Mouse (Mus musculus) activated CD4-positive, CD25-positive, alpha-beta regulatory T cell (primary cell): Measurements from ENCODE around the gene Tmem125. TPM values are rescaled to one million over a fixed set of nuclear protein-coding genes. Genes with fewer than 3 reads are reported as not detected.

Source experiments
- polyA plus RNA-seq, 2 experiments: library from polyadenylated mRNA; unstranded; fragments of 100-300 nt; shearing (Covaris generic); gene quantifications; one replicate each; pipeline ENCODE4 v1.2.1; 2017

Gene Tmem125
- under 1 TPM in 1 of 2 experiments, not detected in 1; 0.33 TPM for polyA plus RNA-seq

GRCm38 (mm10) chr4:118543592-118544260, at the start of gene Tmem125:
Gene Tmem125 (minus strand): TSS chr4:118544044.

GRCm38 (mm10) chr4:118526408-118527334, 17.2 kb downstream of the Tmem125 start, which contains the start of gene 2610528J11Rik:
Gene 2610528J11Rik (plus strand): TSS chr4:118526999.

Other genes with a start within 250 kb of the Tmem125 start
- 10 to 100 TPM; 10.9 to 11.1 TPM for gene Szt2, start 134.8 kb downstream of the Tmem125 start, polyA plus RNA-seq
- 100 to 1,000 TPM; 109 to 134 TPM for gene Med8, start 134.7 kb downstream of the Tmem125 start, polyA plus RNA-seq
- 100 to 1,000 TPM; 140 to 166 TPM for gene Elovl1, start 116.0 kb downstream of the Tmem125 start, polyA plus RNA-seq
- gene Cdc20, start 106.7 kb downstream of the Tmem125 start, polyA plus RNA-seq: 10 to 100 TPM; 25.7 to 25.9 TPM
- gene Mpl, start 86.5 kb downstream of the Tmem125 start, polyA plus RNA-seq: under 1 TPM; 0.11 to 0.17 TPM
- under 1 TPM in 1 of 2 experiments, not detected in 1; 0.10 TPM for gene Tie1, start 54.0 kb downstream of the Tmem125 start, polyA plus RNA-seq
- not detected for gene 2610528J11Rik, start 17.0 kb downstream of the Tmem125 start, polyA plus RNA-seq
- under 1 TPM in 1 of 2 experiments, not detected in 1; 0.10 TPM for gene Cfap57, start 76.7 kb upstream of the Tmem125 start, polyA plus RNA-seq
- gene Ebna1bp2, start 76.8 kb upstream of the Tmem125 start, polyA plus RNA-seq: 100 to 1,000 TPM; 131 to 185 TPM
- not detected for gene Olfr62, start 114.9 kb upstream of the Tmem125 start, polyA plus RNA-seq
- under 1 TPM in 1 of 2 experiments, not detected in 1; 0.12 TPM for gene Olfr1342, start 148.7 kb upstream of the Tmem125 start, polyA plus RNA-seq
- gene Olfr1341, start 159.5 kb upstream of the Tmem125 start, polyA plus RNA-seq: under 1 TPM in 1 of 2 experiments, not detected in 1; 0.71 TPM
- gene Olfr1340, start 176.1 kb upstream of the Tmem125 start, polyA plus RNA-seq: under 1 TPM in 1 of 2 experiments, not detected in 1; 0.05 TPM
- under 1 TPM in 1 of 2 experiments, not detected in 1; 0.17 TPM for gene Olfr1339, start 188.1 kb upstream of the Tmem125 start, polyA plus RNA-seq
- under 1 TPM in 1 of 2 experiments, not detected in 1; 0.32 TPM for gene Olfr1338, start 214.7 kb upstream of the Tmem125 start, polyA plus RNA-seq
- not detected for gene Olfr1337, start 238.5 kb upstream of the Tmem125 start, polyA plus RNA-seq